Mouse (Mus musculus) midbrain, embryonic 12.5 days (tissue): ENCODE measurements at regions not wholly inside any gene's neighbourhood (a gene's known extent, or its start where the extent isn't known, plus 50 kb on each side); places are given as distances from the start of the nearest gene placed in this dataset.

Experiments
- ATAC-seq: fragments of 200-750 bp; cut with Nextera tagmentation; 2 replicates; pipeline ENCODE4 v1.8.0; 2017; ENCODE audit warnings: low read depth, moderate TSS enrichment, moderate library complexity; ENCODE audit not compliant: low FRiP score
- H3K27ac ChIP-seq: fragments of 300-500 bp; sonication (generic); replicated peaks from 2 replicates; pipeline ENCODE4 v1.5.1; 2016; ENCODE audit warnings: mild to moderate bottlenecking
- H3K27me3 ChIP-seq: fragments of 300-500 bp; sonication (generic); 2 replicates; pipeline ENCODE4 v1.6.1; 2016; ENCODE audit warnings: mild to moderate bottlenecking
- H3K36me3 ChIP-seq: fragments of 300-500 bp; sonication (generic); 2 replicates; pipeline ENCODE4 v1.6.1; 2016
- H3K4me1 ChIP-seq: fragments of 300-500 bp; sonication (generic); 2 replicates; pipeline ENCODE4 v1.6.1; 2016
- H3K4me2 ChIP-seq: fragments of 300-500 bp; sonication (generic); replicated peaks from 2 replicates; pipeline ENCODE4 v1.6.1; 2016; ENCODE audit warnings: mild to moderate bottlenecking, moderate library complexity
- H3K4me3 ChIP-seq: fragments of 300-500 bp; sonication (generic); 2 replicates; pipeline ENCODE4 v1.5.1; 2016; ENCODE audit warnings: mild to moderate bottlenecking
- H3K9ac ChIP-seq: fragments of 300-500 bp; sonication (generic); replicated peaks from 2 replicates; pipeline ENCODE4 v1.6.1; 2016; ENCODE audit warnings: mild to moderate bottlenecking, moderate library complexity
- H3K9me3 ChIP-seq: fragments of 300-500 bp; sonication (generic); 2 replicates; pipeline ENCODE4 v1.6.1; 2016; ENCODE audit warnings: mild to moderate bottlenecking
- WGBS: fragments of 180-500 bp; shearing (Covaris S2); methylation state at CpG from one replicate; pipeline ENCODE4 v1.1.7; 2016; 5-methylcytosine and 5-hydroxymethylcytosine counted together

DNA sequence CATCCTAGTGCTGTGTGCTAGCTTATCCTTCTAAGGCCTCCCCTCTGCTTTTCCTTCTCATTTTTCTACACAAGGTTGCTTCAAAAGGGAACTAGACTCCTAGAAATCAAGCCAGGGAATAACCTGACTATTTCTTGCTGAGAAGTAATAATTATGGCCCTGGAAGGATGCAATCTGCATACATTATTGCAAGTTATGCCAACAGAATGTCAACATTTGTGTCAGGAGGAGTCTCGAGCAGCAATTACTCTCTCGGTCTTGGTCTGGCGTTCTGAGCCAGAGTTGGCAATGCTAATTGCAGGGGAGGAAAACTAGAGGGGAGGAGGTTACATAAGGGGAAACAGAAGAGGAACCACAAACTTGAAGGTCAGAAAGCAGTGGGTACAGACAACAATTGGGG is 441.3 kb upstream of the Brinp1 start:
- H3K9me3 ChIP-seq: no peaks in the 10 kb centered on the region
- no peak for ATAC-seq
- H3K36me3 ChIP-seq: no peaks in the 10 kb centered on the region
- H3K4me1 ChIP-seq: no peaks in the 10 kb centered on the region
- H3K27me3 ChIP-seq: no peaks in the 10 kb centered on the region
- no peak overlapping the region for H3K9ac ChIP-seq
- no peak overlapping the region for H3K4me2 ChIP-seq
- no peak overlapping the region for H3K4me3 ChIP-seq
- H3K27ac ChIP-seq: no peak overlapping the region
- WGBS: 82% methylated on average over 3 of the region's 3 CpGs

DNA sequence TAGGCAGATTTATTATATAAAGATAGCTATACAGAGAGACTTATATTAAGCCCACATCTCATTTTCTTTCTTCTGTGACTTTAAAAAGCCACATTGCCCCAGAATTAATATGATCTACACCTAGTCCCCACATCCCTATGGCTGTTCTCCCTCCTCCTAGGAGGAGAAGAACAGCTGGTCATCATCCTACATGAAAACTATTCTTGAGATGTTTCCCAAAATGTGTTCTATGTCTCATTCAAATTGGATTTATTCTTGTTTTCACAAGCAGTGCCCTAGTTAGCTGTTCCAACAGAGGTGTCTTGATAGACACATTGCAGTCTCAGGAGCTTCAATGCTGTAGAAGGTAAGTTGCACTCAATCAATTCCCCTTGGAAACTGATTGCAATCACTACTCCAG is 429.1 kb upstream of the Brinp1 start:
- ATAC-seq: no peak
- Histone ChIP-seq H3K9me3 (no peaks in the 10 kb centered on the region), H3K4me2 (no peak overlapping the region), H3K9ac (no peak overlapping the region), H3K4me1 (no peaks in the 10 kb centered on the region), H3K4me3 (no peak overlapping the region), H3K27me3 (no peaks in the 10 kb centered on the region), H3K36me3 (no peaks in the 10 kb centered on the region), H3K27ac (no peak overlapping the region)

DNA sequence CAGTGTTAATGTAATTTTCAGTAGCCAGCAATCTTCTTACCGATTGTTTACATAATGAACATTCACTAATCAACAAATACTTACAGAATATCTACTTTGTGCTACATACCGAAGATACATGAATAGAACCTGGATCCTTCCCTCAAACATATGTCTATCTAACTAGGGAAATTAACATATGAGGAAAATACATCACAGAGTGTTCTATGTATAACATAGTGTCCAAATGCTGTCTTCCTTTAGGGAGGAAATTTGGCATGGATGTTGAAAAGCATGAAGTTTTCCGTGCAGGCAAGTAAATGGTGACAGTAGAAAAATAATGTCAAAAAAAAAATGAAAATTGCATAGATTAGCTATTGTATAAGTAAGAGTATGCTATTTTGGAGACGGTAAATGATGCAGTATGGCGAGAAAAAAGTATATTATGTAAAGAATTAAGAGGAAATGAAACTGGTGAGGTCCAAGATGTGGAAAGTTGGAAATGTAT is 392.8 kb upstream of the Brinp1 start:
- WGBS: 90% methylated on average over 5 of the region's 5 CpGs
- H3K36me3 ChIP-seq: no peaks in the 10 kb centered on the region
- ATAC-seq: no peak

DNA sequence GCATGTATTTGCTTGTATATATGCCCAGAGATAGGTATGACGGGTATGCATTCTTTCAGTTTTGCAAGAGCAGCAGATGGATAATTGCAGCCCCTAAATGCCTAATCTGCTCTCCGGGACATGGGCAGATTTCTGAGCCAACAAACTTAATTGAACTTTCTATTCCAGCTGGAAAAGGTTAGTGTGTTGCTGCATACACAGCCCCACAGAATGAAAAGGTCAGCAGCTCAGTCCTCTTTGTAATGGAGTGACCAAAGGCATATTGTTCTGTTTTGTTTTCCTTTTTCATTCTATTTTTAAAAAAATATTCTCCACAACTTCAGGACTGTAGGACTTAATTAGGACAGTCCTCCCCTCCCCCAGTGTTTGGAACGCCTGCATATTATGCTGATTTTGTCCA is 373.4 kb upstream of the Brinp1 start:
- no peak for ATAC-seq
- Histone ChIP-seq H3K9me3 (no peaks in the 10 kb centered on the region), H3K27ac (no peak overlapping the region), H3K4me3 (no peak overlapping the region), H3K9ac (no peak overlapping the region), H3K4me2 (no peak overlapping the region), H3K27me3 (no peaks in the 10 kb centered on the region), H3K36me3 (no peaks in the 10 kb centered on the region), H3K4me1 (no peaks in the 10 kb centered on the region)
- 61% methylated on average over 3 of the region's 3 CpGs for WGBS

More for the DNA sequence above, 392.8 kb upstream of the Brinp1 start:
- Histone ChIP-seq H3K27me3 (no peaks in the 10 kb centered on the region), H3K9me3 (no peaks in the 10 kb centered on the region), H3K4me3 (no peak overlapping the region), H3K9ac (no peak overlapping the region), H3K4me2 (no peak overlapping the region), H3K27ac (no peak overlapping the region), H3K4me1 (no peaks in the 10 kb centered on the region)
